Mouse (Mus musculus) lung, postnatal 0 days (tissue): Measurements from ENCODE around the gene Slc25a33. TPM values are rescaled to one million over a fixed set of nuclear protein-coding genes. Genes with fewer than 3 reads are reported as not detected.
A peak's percentile ranks its signal among the peaks of the same experiment; 100 is the strongest.

Experiments used
- ATAC-seq: fragments of 200-750 bp; cut with Nextera tagmentation; 2 replicates; pipeline ENCODE4 v1.8.0; 2017; ENCODE audit warnings: moderate library complexity
- DNase-seq: peaks from one replicate; pipeline ENCODE4 v3.0.0-alpha.2; 2016; ENCODE audit warnings: low spot score
- H3K27ac ChIP-seq: fragments of 300-500 bp; sonication (generic); 2 replicates; pipeline ENCODE4 v1.5.1; 2014; ENCODE audit warnings: antibody characterized with exemption, mild to moderate bottlenecking, low read length, mixed read lengths
- H3K27me3 ChIP-seq: fragments of 300-500 bp; sonication (generic); replicated peaks from 2 replicates; pipeline ENCODE4 v1.6.1; 2014; ENCODE audit warnings: low read length, mixed read lengths; ENCODE audit not compliant: insufficient read depth
- H3K36me3 ChIP-seq: fragments of 300-500 bp; sonication (generic); 2 replicates; pipeline ENCODE4 v1.6.1; 2014; ENCODE audit warnings: low read length, mixed read lengths; ENCODE audit not compliant: insufficient read depth
- H3K4me1 ChIP-seq: fragments of 300-500 bp; sonication (generic); 2 replicates; pipeline ENCODE4 v1.6.1; 2014; ENCODE audit warnings: antibody characterized with exemption, low read depth, low read length, mixed read lengths; ENCODE audit not compliant: insufficient read depth
- H3K4me2 ChIP-seq: fragments of 300-500 bp; sonication (generic); replicated peaks from 2 replicates; pipeline ENCODE4 v1.6.1; 2014; ENCODE audit warnings: low read depth, mild to moderate bottlenecking, low read length, moderate library complexity, mixed read lengths
- H3K4me3 ChIP-seq: fragments of 300-500 bp; sonication (generic); 2 replicates; pipeline ENCODE4 v1.5.1; 2014; ENCODE audit warnings: low read depth, low read length
- H3K9ac ChIP-seq: fragments of 300-500 bp; sonication (generic); replicated peaks from 2 replicates; pipeline ENCODE4 v1.6.1; 2014; ENCODE audit warnings: low read depth, mild to moderate bottlenecking
- H3K9me3 ChIP-seq: fragments of 300-500 bp; sonication (generic); 2 replicates; pipeline ENCODE4 v1.6.1; 2016; ENCODE audit warnings: low read length, mixed read lengths
- CTCF ChIP-seq: IDR thresholded peaks from 2 replicates; pipeline ENCODE4 v1.5.1; 2016; ENCODE audit warnings: antibody characterized with exemption, mild to moderate bottlenecking
- EP300 ChIP-seq: IDR thresholded peaks from 2 replicates; pipeline ENCODE4 v1.6.1; 2016; ENCODE audit warnings: antibody characterized with exemption, mild to moderate bottlenecking, control low read depth
- WGBS: fragments of 180-500 bp; shearing (Covaris S2); extraction: QIAGEN DNeasy Blood & Tissue Kit; methylation state at CpG from one replicate; pipeline ENCODE4 v1.1.7; 2014; 5-methylcytosine and 5-hydroxymethylcytosine counted together
- polyA plus RNA-seq: library from polyadenylated mRNA; unstranded; fragments of >200 nt; fragmentation: Nextera tagmentation; extraction: Ambion mirVana; gene quantifications from 2 replicates; pipeline ENCODE4 v1.2.1, GENCODE M21; 2015

The Slc25a33 gene
- polyA plus RNA-seq, 1 experiment from 2014 or later, result 8.6 TPM

- H3K4me3 ChIP-seq, result no peak overlapping the region
- H3K27me3 ChIP-seq, result no peaks in the 10 kb centered on the region
- no peak for TF ChIP-seq EP300
- no peak for TF ChIP-seq CTCF
- 0 out of 2 replicates have a peak, but pooled peaks cover 3% of the 10 kb centered on the region for H3K4me1 ChIP-seq
- H3K27ac ChIP-seq, result no peak overlapping the region
- no peaks in the 10 kb centered on the region for H3K9me3 ChIP-seq
- 43% methylated on average over 8 of the region's 8 CpGs for WGBS
- H3K4me2 ChIP-seq, result no peak overlapping the region
- ATAC-seq, result no peak
- no peaks in the 10 kb centered on the region for H3K36me3 ChIP-seq
- no peak for DNase-seq
- H3K9ac ChIP-seq, result no peak overlapping the region
Observed at GRCm38 (mm10) chr4:149782975-149783374, 8.9 kb upstream of the Slc25a33 start.

DNA sequence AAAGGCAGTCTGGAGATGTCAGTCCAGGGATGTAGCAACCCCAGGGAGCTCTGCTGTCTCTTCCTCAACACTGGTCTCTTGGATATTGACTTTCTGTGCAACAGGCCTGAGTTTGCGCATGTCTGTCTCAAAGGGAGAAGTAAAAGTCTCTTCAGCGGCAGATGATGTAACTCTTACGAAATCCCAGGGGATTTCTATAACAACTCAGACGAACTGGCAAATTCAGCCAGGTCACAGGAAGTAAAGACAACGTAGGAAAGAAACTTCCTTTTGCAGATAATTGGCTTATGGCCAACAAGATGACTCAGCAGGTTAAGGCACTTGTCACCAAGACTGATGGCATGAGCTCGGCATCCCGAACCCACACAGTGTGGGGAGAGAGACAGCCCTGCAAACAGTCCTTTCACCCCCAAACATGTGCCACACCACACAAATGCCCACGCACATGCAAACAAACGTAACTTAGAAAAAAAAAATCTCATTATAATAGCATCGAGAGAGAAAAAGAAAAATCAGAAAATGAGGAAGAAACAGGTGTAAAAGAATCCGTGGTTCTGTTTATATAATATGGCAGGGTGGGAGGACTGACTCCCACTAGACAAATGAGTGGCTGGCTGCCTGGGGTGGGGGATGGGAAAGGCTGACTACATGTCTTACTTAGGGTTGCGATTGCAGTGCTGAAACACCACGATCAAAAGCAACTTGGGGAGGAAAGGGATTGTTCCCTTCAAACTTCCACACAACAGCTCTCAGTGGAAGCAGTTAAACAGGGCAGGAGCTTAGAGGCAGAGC, 6.7 kb upstream of the Slc25a33 start:
- TF ChIP-seq CTCF (no peak), EP300 (peak; percentile 85; the same call in 1 of the 2 replicates)
- Histone ChIP-seq H3K36me3 (no peaks in the 10 kb centered on the region), H3K27ac (peak overlapping the region; percentile 38; the same call in 1 of the 2 replicates), H3K27me3 (no peaks in the 10 kb centered on the region), H3K4me2 (peak overlapping the region; percentile 12; the same call in 1 of the 2 replicates), H3K9ac (no peak overlapping the region), H3K4me3 (no peak overlapping the region), H3K9me3 (no peaks in the 10 kb centered on the region), H3K4me1 (peaks cover 6% of the 10 kb centered on the region; the same call in 1 of the 2 replicates)
- ATAC-seq (peak; percentile 78), DNase-seq (peak; percentile 95)
- 19% methylated on average over 13 of the region's 13 CpGs for WGBS

DNA sequence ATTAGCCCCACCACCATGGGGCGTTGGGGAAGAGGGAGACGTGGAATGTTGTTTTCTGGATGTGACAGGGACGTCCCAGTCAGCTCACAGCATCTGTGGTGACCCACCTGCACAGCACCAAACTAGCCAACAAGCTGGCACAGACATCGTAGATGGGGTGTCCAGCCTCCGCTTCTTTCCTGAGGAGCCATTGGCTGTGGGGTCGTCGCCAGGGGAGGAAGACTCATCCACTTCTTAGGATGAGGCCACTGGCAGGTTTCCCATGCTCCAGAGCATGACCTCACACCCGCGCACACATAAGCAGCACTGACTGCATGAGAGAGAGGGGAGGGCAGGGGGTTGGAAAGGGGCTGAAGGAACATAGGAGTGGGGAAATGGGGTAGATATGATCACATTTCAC, 5.9 kb upstream of the Slc25a33 start:
- no peak overlapping the region for H3K27ac ChIP-seq
- TF ChIP-seq CTCF, result no peak
- DNase-seq (no peak), ATAC-seq (peak; percentile 15; the same call in 1 of the 2 replicates)
- H3K9me3 ChIP-seq, result no peaks in the 10 kb centered on the region
- 52% methylated on average over 9 of the region's 9 CpGs for WGBS
- H3K9ac ChIP-seq, result no peak overlapping the region
- H3K4me2 ChIP-seq, result no peak overlapping the region
- H3K4me1 ChIP-seq, result peaks cover 6% of the 10 kb centered on the region; the same call in 1 of the 2 replicates
- no peaks in the 10 kb centered on the region for H3K36me3 ChIP-seq
- no peak overlapping the region for H3K4me3 ChIP-seq
- no peaks in the 10 kb centered on the region for H3K27me3 ChIP-seq

GRCm38 (mm10) chr4:149777126-149777525, 3.0 kb upstream of the Slc25a33 start:
- Histone ChIP-seq H3K9me3 (no peaks in the 10 kb centered on the region), H3K4me3 (no peak overlapping the region), H3K36me3 (no peaks in the 10 kb centered on the region), H3K27ac (no peak overlapping the region), H3K4me2 (no peak overlapping the region), H3K4me1 (peaks cover 9% of the 10 kb centered on the region), H3K27me3 (no peaks in the 10 kb centered on the region), H3K9ac (no peak overlapping the region)
- no peak for TF ChIP-seq EP300
- TF ChIP-seq CTCF, result no peak
- no peak for ATAC-seq
- WGBS, result 63% methylated on average over 9 of the region's 9 CpGs
- no peak for DNase-seq

GRCm38 (mm10) chr4:149775760-149776362, 1.8 kb upstream of the Slc25a33 start:
- H3K9ac ChIP-seq, result no peak overlapping the region
- 9% methylated on average over 8 of the region's 8 CpGs for WGBS
- H3K4me3 ChIP-seq, result no peak overlapping the region
- no peaks in the 10 kb centered on the region for H3K27me3 ChIP-seq
- ATAC-seq (no peak), DNase-seq (peak; percentile 43)
- no peak overlapping the region for H3K27ac ChIP-seq
- H3K36me3 ChIP-seq, result no peaks in the 10 kb centered on the region
- no peak for TF ChIP-seq EP300
- no peak for TF ChIP-seq CTCF
- peaks cover 9% of the 10 kb centered on the region for H3K4me1 ChIP-seq
- no peak overlapping the region for H3K4me2 ChIP-seq
- no peaks in the 10 kb centered on the region for H3K9me3 ChIP-seq

DNA sequence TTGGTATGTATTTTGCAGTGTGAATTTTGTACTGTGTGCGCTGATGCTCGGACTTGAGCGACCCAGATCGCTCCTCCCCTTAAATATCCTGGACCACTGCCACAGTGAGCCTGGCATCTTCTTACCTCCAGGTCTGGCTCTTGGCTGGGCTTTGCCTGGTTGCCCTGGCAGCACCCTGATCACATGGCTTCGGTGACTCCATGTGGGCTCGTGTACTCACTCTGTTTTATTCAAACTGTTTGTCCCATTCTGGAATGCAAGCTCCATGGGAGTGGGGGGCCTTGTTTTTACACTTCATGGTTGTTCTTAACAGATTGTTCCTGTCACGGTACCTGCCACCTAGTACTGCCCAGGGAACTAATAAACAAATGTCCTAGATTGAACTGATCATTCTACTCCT, 1.3 kb upstream of the Slc25a33 start:
- Histone ChIP-seq H3K9ac (no peak overlapping the region), H3K36me3 (no peaks in the 10 kb centered on the region), H3K27me3 (no peaks in the 10 kb centered on the region), H3K9me3 (no peaks in the 10 kb centered on the region), H3K4me3 (no peak overlapping the region), H3K4me2 (no peak overlapping the region), H3K27ac (no peak overlapping the region), H3K4me1 (peaks cover 9% of the 10 kb centered on the region)
- ATAC-seq (no peak), DNase-seq (no peak)
- 43% methylated on average over 7 of the region's 7 CpGs for WGBS
- TF ChIP-seq CTCF, result no peak
- TF ChIP-seq EP300, result no peak
